Mouse (Mus musculus) adrenal gland, adult 2 months (tissue): Measurements from ENCODE around the gene Gpc4. TPM values are rescaled to one million over a fixed set of nuclear protein-coding genes. Genes with fewer than 3 reads are reported as not detected.

ENCODE experiments used
- DNase-seq: peaks from one replicate; pipeline ENCODE4 v3.0.0; 2021
- polyA plus RNA-seq: library from polyadenylated mRNA; depleted of rRNA; stranded (reverse); fragments of >200 nt; gene quantifications from 2 replicates; pipeline ENCODE4 v1.2.3, GENCODE M21; 2012; rRNA removed
- total RNA-seq, 2 experiments: library from RNA; stranded (reverse); gene quantifications; 2 replicates each; pipeline ENCODE4 v1.2.3; 2021

Gene Gpc4
- total and polyA plus RNA-seq, 3 experiments: 82.9 to 174 (median 100) TPM

DNA sequence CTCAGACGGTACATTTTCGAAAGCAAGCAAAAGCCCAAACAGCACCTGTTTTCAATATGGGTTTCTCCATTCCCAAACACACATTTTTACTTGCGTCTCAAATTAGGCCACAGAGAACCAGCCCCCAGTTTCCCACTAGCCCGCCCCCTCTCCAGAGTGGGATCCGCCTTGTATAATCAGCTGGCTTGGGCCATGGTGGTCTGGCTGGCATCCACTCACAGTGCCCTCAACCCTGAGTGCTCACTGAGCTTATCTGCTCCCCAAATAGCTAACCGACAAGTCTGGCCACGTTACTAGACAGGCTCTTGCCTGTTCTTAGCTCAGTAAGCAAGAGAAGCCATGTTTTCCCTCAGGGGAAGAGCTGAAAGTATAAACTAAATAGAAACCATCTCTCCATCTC lies 134.9 kb downstream of the Gpc4 start:
- DNase-seq: no peak

GRCm38 (mm10) chrX:52017660-52018059 lies 147.4 kb downstream of the Gpc4 start:
- no peak for DNase-seq

Other genes with a start within 250 kb of the Gpc4 start
- not detected for gene 1700080O16Rik, start 192.5 kb downstream of the Gpc4 start, total RNA-seq
- gene 1700080O16Rik, start 192.5 kb downstream of the Gpc4 start, polyA plus RNA-seq: not detected in 2 replicates